Mouse (Mus musculus): ENCODE data around the gene Dnah17. TPM values are rescaled to one million over a fixed set of nuclear protein-coding genes. Genes with fewer than 3 reads are reported as not detected.

The Dnah17 gene
- polyA plus RNA-seq, 1 experiment from 2014 or later = 0.22 TPM

DNA sequence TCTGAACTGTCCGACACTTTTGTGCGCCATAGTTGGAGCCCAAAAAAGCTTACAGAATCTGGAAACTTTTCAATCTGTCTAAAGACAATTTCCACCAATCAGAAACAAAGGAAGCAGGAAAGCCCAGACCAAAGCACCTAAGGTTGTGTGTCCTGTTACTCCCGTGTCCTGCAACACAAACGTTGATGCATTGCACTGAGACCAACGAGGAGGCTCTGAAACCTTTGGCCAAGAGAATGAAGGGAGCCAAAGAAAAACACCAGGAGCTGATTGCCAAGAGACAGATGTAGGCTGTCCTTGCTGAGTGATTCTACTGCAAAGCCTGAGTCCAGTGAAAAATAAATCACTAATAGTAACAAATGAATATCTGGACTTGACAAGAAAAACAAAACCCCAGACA lies 156.9 kb downstream of the Dnah17 start:
- no peak overlapping the region for H3K9ac ChIP-seq
- H3K4me2 ChIP-seq = no peak overlapping the region
- 40% methylated on average over 5 of the region's 5 CpGs for WGBS
- no peak for ATAC-seq (replicated peaks; ENCODE audit: low FRiP score)
- H3K4me1 ChIP-seq = peaks cover 54% of the 10 kb centered on the region
- 0 out of 2 replicates have a peak, but pooled peaks cover 4% of the 10 kb centered on the region for H3K27me3 ChIP-seq
- H3K9me3 ChIP-seq (replicated peaks) = no peaks in the 10 kb centered on the region
- H3K36me3 ChIP-seq = no peaks in the 10 kb centered on the region
- no peak overlapping the region for H3K4me3 ChIP-seq (replicated peaks)
- H3K27ac ChIP-seq = no peak overlapping the region

DNA sequence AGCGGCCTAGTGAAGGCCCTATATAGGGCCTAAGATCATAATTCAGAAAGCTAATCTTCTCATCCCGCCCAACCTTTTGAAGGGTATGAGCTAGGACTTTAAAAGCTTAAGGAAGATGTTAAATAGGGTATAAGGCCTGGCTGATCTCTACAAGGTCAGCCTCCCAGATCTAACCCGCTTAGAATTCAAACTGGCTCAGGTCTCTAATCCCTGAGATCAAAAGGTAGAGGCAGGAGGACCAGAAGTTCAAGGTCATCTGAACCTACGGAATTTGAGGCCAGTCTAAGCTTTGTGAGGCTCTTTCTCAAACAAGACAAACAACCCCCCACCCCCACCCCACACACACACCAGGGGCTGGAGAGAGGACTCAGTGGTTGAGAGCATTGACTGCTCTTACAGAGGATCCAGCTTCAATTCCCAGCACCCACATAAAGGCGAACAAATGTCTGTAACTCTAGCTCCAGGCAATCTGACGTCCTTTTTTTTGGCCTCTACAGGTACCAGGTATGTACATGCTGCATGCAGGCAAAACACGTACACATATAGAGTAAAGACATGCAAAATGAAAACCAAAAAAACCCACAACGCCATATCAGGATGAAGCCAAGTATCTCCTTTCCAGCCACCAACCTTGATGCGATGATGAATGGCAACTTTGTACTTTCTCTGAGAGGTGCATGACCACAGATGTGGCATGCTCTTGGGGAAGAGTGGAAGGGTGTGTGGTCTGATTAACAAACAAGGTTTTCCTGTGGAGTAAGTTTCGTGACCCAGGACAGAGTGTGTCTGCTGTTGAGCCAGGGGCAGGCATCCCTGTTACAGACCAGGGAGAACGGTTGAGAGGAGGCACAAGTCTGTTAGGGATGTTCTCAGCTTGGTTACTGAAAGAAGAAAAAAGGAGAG lies 157.5 kb downstream of the Dnah17 start:
- Histone ChIP-seq H3K27me3 (0 out of 2 replicates have a peak, but pooled peaks cover 4% of the 10 kb centered on the region), H3K4me2 (no peak overlapping the region), H3K9me3 (replicated peaks) (no peaks in the 10 kb centered on the region), H3K4me3 (replicated peaks) (no peak overlapping the region), H3K36me3 (no peaks in the 10 kb centered on the region), H3K4me1 (peaks cover 60% of the 10 kb centered on the region), H3K9ac (no peak overlapping the region), H3K27ac (no peak overlapping the region; the same call in 1 of the 2 replicates)
- ATAC-seq (replicated peaks; ENCODE audit: low FRiP score) = no peak
- 76% methylated on average over 11 of the region's 11 CpGs for WGBS

Small RNA genes lying within 50 kb of the gene (microRNA-seq; reads per million reads assigned to microRNA genes)
- not detected for gene Mir6933

Other genes starting within 250 kb of the Dnah17 start
- gene Socs3, start 160.6 kb downstream of the Dnah17 start, polyA plus RNA-seq (2015; fragmentation: Nextera tagmentation; extraction: Ambion mirVana) = 14.1 and 15.2 TPM in 2 replicates
- gene Pgs1, start 144.3 kb downstream of the Dnah17 start, polyA plus RNA-seq (2015; fragmentation: Nextera tagmentation; extraction: Ambion mirVana) = 34.1 and 38.9 TPM in 2 replicates
- gene Cyth1, start 118.0 kb upstream of the Dnah17 start, polyA plus RNA-seq (2015; fragmentation: Nextera tagmentation; extraction: Ambion mirVana) = 16.4 and 16.5 TPM in 2 replicates
- 21.8 and 24.2 TPM in 2 replicates for gene Usp36, start 159.6 kb upstream of the Dnah17 start, polyA plus RNA-seq (2015; fragmentation: Nextera tagmentation; extraction: Ambion mirVana)
- 0.44 and 0.80 TPM in 2 replicates for gene Cep295nl, start 211.9 kb upstream of the Dnah17 start, polyA plus RNA-seq (2015; fragmentation: Nextera tagmentation; extraction: Ambion mirVana)
- gene Timp2, start 225.1 kb upstream of the Dnah17 start, polyA plus RNA-seq (2015; fragmentation: Nextera tagmentation; extraction: Ambion mirVana) = 84.4 and 87.7 TPM in 2 replicates

All from kidney, embryonic 15.5 days (tissue).